Mouse (Mus musculus): ENCODE results near the gene Gtpbp10.

- TF ChIP-seq ZC3H11A (IDR thresholded peaks at IDR 0.05; ENCODE audit: borderline replicate concordance, low read depth, low read length): no peak
- TF ChIP-seq MAFK (IDR thresholded peaks at IDR 0.05; ENCODE audit: insufficient read depth, low read depth, low read length): no peak
- TF ChIP-seq HCFC1 (IDR thresholded peaks at IDR 0.05; ENCODE audit: borderline replicate concordance, insufficient read depth, low read length): no peak
- no peak for TF ChIP-seq ZNF384 (IDR thresholded peaks at IDR 0.05; ENCODE audit: low read depth, low read length)
- no peak for TF ChIP-seq CHD2 (IDR thresholded peaks at IDR 0.05; ENCODE audit: low read depth, low read length)
These were observed 28.3 kb upstream of the Gtpbp10 start for GRCm38 (mm10) chr5:5587686-5588085.
